Mouse (Mus musculus): ENCODE data around the gene Usp7. TPM values are rescaled to one million over a fixed set of nuclear protein-coding genes. Genes with fewer than 3 reads are reported as not detected.

Usp7 gene
- total and polyA plus RNA-seq, 3 experiments: 94.2 to 425 (median 101) TPM

- Histone ChIP-seq H3K9me3 (replicated peaks; ENCODE audit: insufficient read depth, low read length) (no peaks in the 10 kb centered on the region), H3K4me1 (ENCODE audit: control insufficient read depth in 1 of 2, insufficient read depth in 2 of 2, low read length in 2 of 2) (peaks cover 6 to 18% of the 10 kb centered on the region in 2 experiments), H3K27me3 (ENCODE audit: control insufficient read depth in 1 of 2, insufficient read depth in 2 of 2, low read length in 2 of 2) (no peaks in the 10 kb centered on the region), H3K4me3 (ENCODE audit: control insufficient read depth in 1 of 2, insufficient read depth in 1 of 2, low read depth in 2 of 2, low read length in 2 of 2) (no peak overlapping the region), H3K27ac (ENCODE audit: control insufficient read depth, low read depth, low read length) (no peak overlapping the region), H3K36me3 (ENCODE audit: control insufficient read depth in 1 of 2, insufficient read depth in 2 of 2, low read length in 2 of 2) (peaks cover 0 to 10% of the 10 kb centered on the region in 2 experiments; a peak in 3 of 4 replicates), H3K79me2 (ENCODE audit: control insufficient read depth, insufficient read depth, low read length, poor library complexity) (no peaks in the 10 kb centered on the region; the same call in 1 of the 2 replicates), H3K9ac (ENCODE audit: control insufficient read depth, low read depth, low read length, poor library complexity, severe bottlenecking) (no peak overlapping the region)
- TF ChIP-seq BHLHE40 (IDR thresholded peaks at IDR 0.05; ENCODE audit: borderline replicate concordance, low read depth, low read length): no peak
- no peak for TF ChIP-seq ZC3H11A (IDR thresholded peaks at IDR 0.05; ENCODE audit: low read depth, low read length)
- TF ChIP-seq TCF12 (IDR thresholded peaks at IDR 0.05; ENCODE audit: low read depth, low read length): no peak
- TF ChIP-seq POLR2A (IDR thresholded peaks at IDR 0.05; ENCODE audit: control insufficient read depth in 1 of 2, insufficient read depth in 1 of 2, low read depth in 1 of 2, low read length in 2 of 2, poor library complexity in 1 of 2): no peak
- TF ChIP-seq TBP (IDR thresholded peaks at IDR 0.05; ENCODE audit: low read depth, low read length): no peak
- TF ChIP-seq NELFE (IDR thresholded peaks at IDR 0.05; ENCODE audit: low read depth, low read length): no peak
- TF ChIP-seq SIN3A (IDR thresholded peaks at IDR 0.05; ENCODE audit: low read length): no peak
- no peak for DNase-seq (ENCODE audit: low read depth, low spot score)
Observed at GRCm38 (mm10) chr16:8665367-8665766, 126.7 kb downstream of the Usp7 start.

GRCm38 (mm10) chr16:8663606-8664539, 128.2 kb downstream of the Usp7 start:
- TF ChIP-seq GATA1 (IDR thresholded peaks at IDR 0.05; ENCODE audit: low read depth, low read length) (no peak), ETS1 (IDR thresholded peaks at IDR 0.05; ENCODE audit: low read depth, low read length) (no peak), MAX (IDR thresholded peaks at IDR 0.05; ENCODE audit: low read length) (no peak), POLR2A (IDR thresholded peaks at IDR 0.05; ENCODE audit: control insufficient read depth in 1 of 2, insufficient read depth in 1 of 2, low read depth in 1 of 2, low read length in 2 of 2, poor library complexity in 1 of 2) (no peak), JUND (IDR thresholded peaks at IDR 0.05; ENCODE audit: low read depth, low read length) (no peak), RCOR1 (IDR thresholded peaks at IDR 0.05; ENCODE audit: low read depth, low read length) (no peak), UBTF (IDR thresholded peaks at IDR 0.05; ENCODE audit: borderline replicate concordance, insufficient read depth, low read depth, low read length) (no peak), MYC (IDR thresholded peaks at IDR 0.05; ENCODE audit: low read depth, low read length) (no peak), HCFC1 (IDR thresholded peaks at IDR 0.05; ENCODE audit: low read depth, low read length) (no peak), EP300 (IDR thresholded peaks at IDR 0.05; ENCODE audit: low read depth in 1 of 2, low read length in 2 of 2) (no peak)
- H3K36me3 ChIP-seq (ENCODE audit: control insufficient read depth in 1 of 2, insufficient read depth in 2 of 2, low read length in 2 of 2): peaks cover 0 to 10% of the 10 kb centered on the region in 2 experiments; a peak in 3 of 4 replicates
- H3K9me3 ChIP-seq (replicated peaks; ENCODE audit: insufficient read depth, low read length): no peaks in the 10 kb centered on the region
- no peaks in the 10 kb centered on the region for H3K27me3 ChIP-seq (ENCODE audit: control insufficient read depth in 1 of 2, insufficient read depth in 2 of 2, low read length in 2 of 2)
- H3K4me3 ChIP-seq (ENCODE audit: control insufficient read depth in 1 of 2, insufficient read depth in 1 of 2, low read depth in 2 of 2, low read length in 2 of 2): no peak overlapping the region
- H3K27ac ChIP-seq (ENCODE audit: control insufficient read depth, low read depth, low read length): no peak overlapping the region
- DNase-seq (ENCODE audit: low read depth, low spot score): no peak
- H3K4me1 ChIP-seq (ENCODE audit: control insufficient read depth in 1 of 2, insufficient read depth in 2 of 2, low read length in 2 of 2): peaks cover 6 to 17% of the 10 kb centered on the region in 2 experiments
- no peak overlapping the region for H3K9ac ChIP-seq (ENCODE audit: control insufficient read depth, low read depth, low read length, poor library complexity, severe bottlenecking)
- H3K79me2 ChIP-seq (ENCODE audit: control insufficient read depth, insufficient read depth, low read length, poor library complexity): no peaks in the 10 kb centered on the region; the same call in 1 of the 2 replicates

Measured in MEL (cell line).